Mouse (Mus musculus) erythroblast, embryonic 14.5 days (primary cell): ENCODE data around the gene Fndc4. TPM values are rescaled to one million over a fixed set of nuclear protein-coding genes. Genes with fewer than 3 reads are reported as not detected.
A peak's percentile ranks its signal among the peaks of the same experiment; 100 is the strongest.

ENCODE experiments used
- H3K27me3 ChIP-seq: 2 replicates; pipeline ENCODE4 v1.6.1; 2012; ENCODE audit warnings: inconsistent platforms; ENCODE audit not compliant: control insufficient read depth
- H3K36me3 ChIP-seq: 2 replicates; pipeline ENCODE4 v1.6.1; 2012; ENCODE audit warnings: mild to moderate bottlenecking, inconsistent platforms; ENCODE audit not compliant: control insufficient read depth
- H3K4me1 ChIP-seq: 2 replicates; pipeline ENCODE4 v1.6.1; 2012; ENCODE audit warnings: inconsistent platforms; ENCODE audit not compliant: control insufficient read depth
- H3K4me3 ChIP-seq: replicated peaks from 2 replicates; pipeline ENCODE3; 2012; ENCODE audit warnings: moderate library complexity, mild to moderate bottlenecking, inconsistent platforms
- H3K9me3 ChIP-seq: 2 replicates; pipeline ENCODE4 v1.6.1; 2012; ENCODE audit warnings: low read length, inconsistent platforms, mixed read lengths; ENCODE audit not compliant: control insufficient read depth
- GATA1 ChIP-seq: IDR thresholded peaks from 2 replicates; pipeline ENCODE4 v1.6.1; 2012; ENCODE audit warnings: low read length, inconsistent platforms, mixed read lengths
- TAL1 ChIP-seq: IDR thresholded peaks from 3 replicates; pipeline ENCODE4 v1.6.1; 2012; ENCODE audit warnings: low read length, inconsistent platforms, mixed read lengths
- polyA plus RNA-seq: library from polyadenylated mRNA; stranded (reverse); fragments of >175 nt; gene quantifications from 2 replicates; pipeline ENCODE4 v1.2.3, GENCODE M21; 2012

Fndc4 gene
- polyA plus RNA-seq, 1 experiment: not detected

DNA sequence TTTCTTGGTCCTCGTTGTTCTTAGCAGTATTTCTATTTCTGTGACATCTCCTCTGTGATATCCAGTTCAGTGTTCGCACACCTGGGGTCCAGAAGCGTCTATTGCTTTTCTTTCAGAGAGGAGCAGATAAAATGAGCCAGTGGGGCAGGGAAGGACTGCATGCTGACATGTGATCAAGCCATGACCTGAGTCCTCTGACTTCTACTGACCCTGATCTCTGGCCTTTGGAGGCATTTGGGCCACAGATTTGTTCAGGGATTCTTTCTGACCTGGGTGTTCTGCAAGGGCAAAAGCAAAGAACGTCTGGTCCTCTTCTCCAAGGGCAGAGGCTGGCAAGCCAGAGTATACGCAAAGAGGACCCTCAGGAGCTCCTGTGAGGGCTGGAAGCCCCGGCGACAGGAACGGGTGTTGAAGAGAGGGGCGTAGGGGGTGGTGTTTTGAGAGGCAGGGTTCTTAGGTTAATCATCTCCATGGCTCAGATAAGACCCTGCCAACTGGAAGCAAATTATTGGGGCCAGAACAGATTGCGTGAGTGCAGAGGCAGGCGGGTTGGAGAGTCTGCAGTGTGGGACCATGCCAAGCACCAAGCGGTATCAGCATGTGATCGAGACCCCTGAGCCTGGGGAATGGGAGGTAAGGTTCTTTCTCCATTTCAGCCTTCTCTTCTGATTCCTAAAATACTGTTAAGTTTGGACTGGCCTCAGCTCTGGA is 1.3 kb upstream of the Fndc4 start, which contains the start of gene Gckr:
Gene Gckr (plus strand): TSS at position 397 of the 711 bp plus-strand sequence.
- peaks cover 10% of the 10 kb centered on the region for H3K4me1 ChIP-seq
- H3K9me3 ChIP-seq: no peaks in the 10 kb centered on the region; the same call in 1 of the 2 replicates
- peaks cover 60% of the 10 kb centered on the region for H3K27me3 ChIP-seq
- TF ChIP-seq TAL1 (no peak), GATA1 (no peak)
- H3K36me3 ChIP-seq: peaks cover 2% of the 10 kb centered on the region; the same call in 1 of the 2 replicates
- H3K4me3 ChIP-seq: no peak within 1 kb of the TSS

DNA sequence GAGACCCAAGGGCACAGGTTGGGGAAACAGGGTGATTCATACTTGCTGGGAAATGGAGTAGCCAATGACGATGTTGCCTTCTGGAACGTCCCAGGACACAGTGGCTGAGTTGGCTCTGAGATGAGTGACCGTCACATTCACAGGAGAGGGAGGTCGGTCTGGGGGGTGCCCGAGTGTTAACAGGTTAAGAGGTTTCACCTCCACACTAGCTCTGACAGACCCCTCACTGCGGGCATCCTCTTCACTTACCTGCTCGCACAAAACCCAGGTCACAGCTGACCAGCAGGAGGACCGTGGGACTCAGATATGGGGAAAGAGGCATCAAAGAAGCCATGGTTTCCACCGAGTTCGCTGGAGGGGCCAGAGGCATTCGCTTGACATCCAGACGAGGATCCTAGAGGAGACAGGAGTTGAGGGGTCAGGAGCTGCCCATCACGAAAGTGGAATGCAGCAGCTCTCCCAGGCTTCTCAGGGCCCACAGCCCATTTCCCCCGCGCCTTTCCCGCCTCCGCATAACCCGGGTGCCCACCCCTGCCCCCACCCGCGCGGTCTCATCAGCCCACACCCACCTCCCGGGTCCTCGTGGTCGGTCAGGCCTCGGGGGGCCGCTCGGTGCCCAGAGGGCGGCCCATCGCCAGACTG is 795 bp downstream of the Fndc4 start:
- H3K4me1 ChIP-seq: peaks cover 29% of the 10 kb centered on the region
- TF ChIP-seq TAL1: no peak
- TF ChIP-seq GATA1: no peak
- peaks cover 57% of the 10 kb centered on the region for H3K27me3 ChIP-seq
- H3K9me3 ChIP-seq: no peaks in the 10 kb centered on the region; the same call in 1 of the 2 replicates
- H3K4me3 ChIP-seq: peak overlapping the region; percentile 47
- H3K36me3 ChIP-seq: peaks cover 2% of the 10 kb centered on the region; the same call in 1 of the 2 replicates

DNA sequence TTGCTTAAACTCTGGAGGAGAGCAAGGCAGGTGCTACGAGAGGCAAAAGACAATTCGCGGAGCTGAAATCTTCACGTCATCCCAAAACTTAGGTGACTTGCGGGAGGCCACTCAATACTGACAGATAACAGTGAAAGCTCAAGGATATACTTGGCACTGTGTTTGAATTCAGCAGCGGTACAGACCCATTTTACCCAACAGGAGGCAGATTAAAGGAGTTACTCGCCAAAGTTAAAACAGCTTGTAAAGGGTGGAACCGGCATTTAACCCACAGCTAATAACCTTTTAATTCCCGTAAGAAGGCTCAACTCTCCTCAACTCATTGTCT is 4.6 kb downstream of the Fndc4 start:
- Histone ChIP-seq H3K4me1 (peaks cover 37% of the 10 kb centered on the region), H3K4me3 (peak overlapping the region; percentile 69), H3K27me3 (peaks cover 34% of the 10 kb centered on the region), H3K36me3 (peaks cover 2% of the 10 kb centered on the region; the same call in 1 of the 2 replicates), H3K9me3 (no peaks in the 10 kb centered on the region; the same call in 1 of the 2 replicates)
- TF ChIP-seq GATA1 (no peak), TAL1 (no peak)

DNA sequence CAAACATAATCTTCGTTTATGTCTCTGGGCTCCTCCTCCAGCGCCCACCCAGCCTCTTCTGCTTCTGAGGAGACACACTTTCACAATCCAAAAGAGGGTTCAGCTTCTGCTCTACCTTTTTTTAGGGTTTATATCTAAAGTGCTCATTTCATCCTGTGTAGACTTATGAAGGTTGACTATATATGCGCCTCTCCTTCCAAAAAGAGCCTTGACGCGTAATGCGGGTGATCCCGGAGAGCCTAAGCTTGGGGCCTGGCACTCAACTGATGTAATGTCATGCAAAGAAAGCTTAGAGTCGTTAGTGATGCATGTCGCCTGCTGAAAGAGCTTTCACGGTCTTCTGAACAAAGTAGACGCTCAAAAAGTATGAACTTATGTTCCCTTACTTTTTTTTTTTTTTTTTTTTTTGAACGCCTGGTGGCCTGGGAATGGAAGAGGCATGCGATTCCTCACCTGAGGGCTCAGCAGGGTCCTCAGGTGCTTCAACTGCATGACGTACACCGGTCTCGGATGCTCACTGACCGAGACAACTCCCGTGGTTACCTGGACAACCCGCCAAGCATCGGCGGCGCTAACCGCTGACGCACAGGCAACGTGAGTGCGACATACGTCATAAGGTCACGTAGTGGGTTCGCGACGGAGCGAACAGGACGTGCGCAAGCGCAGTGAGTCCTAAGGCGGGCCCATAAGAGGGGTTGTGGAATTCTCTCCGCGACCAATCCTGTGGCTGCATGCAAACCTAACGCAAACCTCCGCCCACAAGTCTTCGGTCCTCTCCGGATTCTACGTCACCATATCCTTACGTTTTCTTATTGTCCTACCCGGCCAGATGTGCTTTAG is 5.1 kb downstream of the Fndc4 start, which contains the start of gene Ift172:
Gene Ift172 (minus strand): TSS at position 596 of the 840 bp plus-strand sequence.
- Histone ChIP-seq H3K9me3 (no peaks in the 10 kb centered on the region; the same call in 1 of the 2 replicates), H3K36me3 (peaks cover 4% of the 10 kb centered on the region), H3K4me1 (peaks cover 37% of the 10 kb centered on the region), H3K27me3 (peaks cover 28% of the 10 kb centered on the region), H3K4me3 (peak within 1 kb of the TSS; percentile 69)
- TF ChIP-seq GATA1 (no peak), TAL1 (no peak)

DNA sequence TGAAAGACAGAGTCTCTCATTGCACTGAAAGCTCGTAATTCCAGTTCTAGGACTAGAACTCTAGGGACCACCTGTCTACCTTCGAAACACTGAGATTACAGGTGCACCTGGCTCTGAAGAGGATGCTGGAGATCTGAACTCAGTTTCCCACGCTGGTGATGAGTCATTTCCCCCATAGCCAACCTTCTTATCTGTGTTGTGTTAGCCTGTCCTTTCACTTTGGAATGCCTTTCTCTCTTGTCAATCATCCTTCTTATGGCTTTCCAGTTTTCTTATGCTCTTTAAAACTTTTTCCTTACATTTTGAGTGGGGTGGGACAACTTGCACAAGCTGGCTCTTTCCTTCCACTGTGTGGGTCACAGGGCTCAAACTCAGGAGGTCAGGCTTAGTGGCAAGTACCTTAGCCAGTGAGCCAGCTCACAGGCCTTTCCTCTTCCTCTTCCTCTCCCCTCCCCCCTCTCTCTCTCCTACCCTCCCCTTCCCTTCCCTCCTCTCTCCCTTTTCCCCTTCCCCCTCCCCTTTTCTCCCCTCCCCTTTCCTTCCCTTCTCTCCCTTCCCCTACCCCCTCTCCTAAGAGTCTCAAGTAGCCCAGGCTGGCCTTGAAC is 6.2 kb downstream of the Fndc4 start:
- Histone ChIP-seq H3K9me3 (no peaks in the 10 kb centered on the region), H3K4me3 (peak overlapping the region; percentile 69), H3K27me3 (peaks cover 18% of the 10 kb centered on the region), H3K4me1 (peaks cover 29% of the 10 kb centered on the region), H3K36me3 (peaks cover 9% of the 10 kb centered on the region)
- TF ChIP-seq TAL1 (no peak), GATA1 (no peak)

- no peak overlapping the region for H3K4me3 ChIP-seq
- peaks cover 29% of the 10 kb centered on the region for H3K4me1 ChIP-seq
- H3K9me3 ChIP-seq: no peaks in the 10 kb centered on the region
- peaks cover 11% of the 10 kb centered on the region for H3K36me3 ChIP-seq
- no peak for TF ChIP-seq TAL1
- TF ChIP-seq GATA1: no peak
- H3K27me3 ChIP-seq: peaks cover 7% of the 10 kb centered on the region
These were observed 7.2 kb downstream of the Fndc4 start for GRCm38 (mm10) chr5:31288655-31289054.

DNA sequence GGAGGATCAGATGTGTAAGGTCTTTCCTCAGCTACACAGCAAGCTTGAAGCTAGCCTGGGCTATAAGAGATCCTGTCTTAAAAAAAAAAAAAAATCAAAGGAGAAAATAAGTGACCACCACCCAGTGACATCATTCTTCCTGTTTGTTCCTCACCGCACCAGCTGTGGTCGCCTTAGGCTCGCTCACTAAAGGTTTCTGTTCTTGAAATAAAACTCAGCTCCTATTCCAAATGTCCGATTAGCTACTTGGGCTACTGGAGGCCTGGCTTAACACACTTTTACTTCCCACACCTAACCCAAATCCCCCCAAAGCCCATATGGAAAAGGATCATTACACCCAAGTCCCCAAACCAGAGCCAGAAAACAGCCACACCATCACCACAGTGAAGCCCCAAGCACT is 7.7 kb downstream of the Fndc4 start:
- H3K27me3 ChIP-seq: peaks cover 3% of the 10 kb centered on the region

DNA sequence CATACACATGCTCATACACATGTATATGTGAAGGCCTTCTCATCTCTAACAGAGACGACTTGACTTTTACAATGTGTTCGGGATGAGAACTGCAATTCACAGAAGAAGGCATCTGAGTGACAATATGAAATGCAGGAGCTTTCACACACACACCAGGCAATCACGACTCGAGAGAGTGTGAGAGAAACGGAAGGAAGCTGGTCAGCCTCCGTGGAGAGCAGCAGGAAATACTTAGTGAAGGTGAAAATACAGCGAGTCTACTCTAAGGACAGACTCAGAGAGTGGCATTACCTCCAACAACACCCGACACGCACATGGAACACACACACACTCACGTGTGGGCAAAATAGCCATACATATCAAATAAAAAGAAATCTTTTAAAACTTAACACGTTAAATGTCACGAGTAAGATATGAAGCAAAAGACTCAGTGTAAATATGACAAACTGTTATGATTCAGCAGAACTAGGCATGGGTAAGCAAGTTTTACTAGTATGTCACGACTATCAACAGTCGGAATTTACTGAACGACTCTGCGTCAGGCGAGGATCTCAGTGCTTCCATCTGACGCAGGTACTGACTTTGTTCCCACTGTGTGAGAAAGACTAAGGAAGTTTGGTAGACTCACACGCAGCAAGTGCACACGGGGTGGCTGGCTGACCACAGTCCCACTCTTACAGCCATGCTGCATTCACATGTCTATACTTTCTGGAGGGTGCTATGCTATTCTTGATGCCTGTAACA is 16.5 kb downstream of the Fndc4 start:
- Histone ChIP-seq H3K36me3 (peaks cover 10% of the 10 kb centered on the region), H3K9me3 (no peaks in the 10 kb centered on the region)

More for the DNA sequence above, 7.7 kb downstream of the Fndc4 start:
- H3K4me3 ChIP-seq: no peak overlapping the region
- no peaks in the 10 kb centered on the region for H3K9me3 ChIP-seq
- H3K4me1 ChIP-seq: peaks cover 29% of the 10 kb centered on the region
- H3K36me3 ChIP-seq: peaks cover 10% of the 10 kb centered on the region
- TF ChIP-seq GATA1: no peak
- no peak for TF ChIP-seq TAL1

More for the DNA sequence above, 16.5 kb downstream of the Fndc4 start:
- Histone ChIP-seq H3K4me1 (no peaks in the 10 kb centered on the region), H3K4me3 (no peak overlapping the region), H3K27me3 (no peaks in the 10 kb centered on the region)
- TF ChIP-seq GATA1 (no peak), TAL1 (no peak)
